Mouse (Mus musculus) bone marrow, adult 2 months (tissue): ENCODE results near the gene Med13l. TPM values are rescaled to one million over a fixed set of nuclear protein-coding genes. Genes with fewer than 3 reads are reported as not detected.

ENCODE experiments used
- H3K27ac ChIP-seq: fragments of 200-500 bp; 2 replicates; pipeline ENCODE4 v1.5.1; 2012; ENCODE audit warnings: low read depth, mild to moderate bottlenecking, control low read depth, inconsistent platforms, low read length; ENCODE audit not compliant: control insufficient read depth, poor library complexity, insufficient read depth
- H3K4me1 ChIP-seq: fragments of 200-500 bp; 2 replicates; pipeline ENCODE4 v1.6.1; 2011; ENCODE audit warnings: low read length; ENCODE audit not compliant: control insufficient read depth, insufficient read depth
- H3K4me3 ChIP-seq: fragments of 200-500 bp; replicated peaks from 2 replicates; pipeline ENCODE3; 2011; ENCODE audit warnings: mild to moderate bottlenecking, low read depth, low read length, control low read depth; ENCODE audit not compliant: control insufficient read depth
- CTCF ChIP-seq: fragments of 200-500 bp; IDR thresholded peaks from 2 replicates; pipeline ENCODE4 v1.5.1; 2011; ENCODE audit warnings: low read length, control low read depth; ENCODE audit not compliant: control insufficient read depth, insufficient read depth
- POLR2A ChIP-seq: fragments of 200-500 bp; IDR thresholded peaks from 2 replicates; pipeline ENCODE4 v1.6.1; 2011; ENCODE audit warnings: low read depth, mild to moderate bottlenecking, control low read depth, low read length, borderline replicate concordance; ENCODE audit not compliant: control insufficient read depth
- WGBS: fragments of 180-500 bp; shearing (Covaris S2); methylation state at CpG from one replicate; pipeline ENCODE4 v1.1.7; 2018; 5-methylcytosine and 5-hydroxymethylcytosine counted together
- polyA plus RNA-seq: library from polyadenylated mRNA; stranded (reverse); fragments of >200 nt; gene quantifications from 2 replicates; pipeline ENCODE4 v1.2.4, GENCODE M21; 2011; ENCODE audit warnings: low replicate concordance; ENCODE audit not compliant: missing spikeins, insufficient read depth, insufficient read length

Gene Med13l
- polyA plus RNA-seq, 1 experiment = 32.9 TPM

- Histone ChIP-seq H3K4me1 (no peaks in the 10 kb centered on the region), H3K4me3 (no peak overlapping the region), H3K27ac (no peak overlapping the region)
- TF ChIP-seq CTCF (no peak), POLR2A (no peak)
- 92% methylated on average over 18 of the region's 18 CpGs for WGBS
These were observed 202.2 kb downstream of the Med13l start for GRCm38 (mm10) chr5:118762499-118763185.

DNA sequence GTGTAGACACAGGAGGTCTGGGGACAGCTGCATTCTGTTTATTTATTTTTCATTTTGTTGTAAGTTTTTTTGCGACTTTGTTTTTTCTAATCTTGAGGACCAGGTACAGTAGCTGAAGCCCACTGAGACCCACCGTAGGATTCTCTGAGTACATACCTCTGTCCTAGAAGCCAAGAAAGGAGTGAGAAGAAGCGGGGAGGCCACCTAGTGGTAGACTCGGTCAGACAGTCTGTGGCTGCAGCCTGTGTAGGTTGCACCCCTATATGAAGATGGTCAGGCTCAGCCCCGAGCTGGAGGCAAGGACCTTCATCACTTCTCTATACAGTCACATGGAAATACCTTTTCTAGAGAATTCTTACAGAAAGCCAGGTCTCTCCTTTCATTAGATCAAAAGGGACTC, 202.9 kb downstream of the Med13l start:
- no peaks in the 10 kb centered on the region for H3K4me1 ChIP-seq
- H3K27ac ChIP-seq = no peak overlapping the region
- no peak for TF ChIP-seq POLR2A
- peak; percentile 30; the same call in 1 of the 2 replicates for TF ChIP-seq CTCF
- WGBS = 86% methylated on average over 5 of the region's 5 CpGs
- no peak overlapping the region for H3K4me3 ChIP-seq

- no peaks in the 10 kb centered on the region for H3K4me1 ChIP-seq
- no peak overlapping the region for H3K4me3 ChIP-seq
- WGBS = 83% methylated on average over 6 of the region's 6 CpGs
- H3K27ac ChIP-seq = no peak overlapping the region
- TF ChIP-seq POLR2A = no peak
- no peak for TF ChIP-seq CTCF
These were observed 208.7 kb downstream of the Med13l start for GRCm38 (mm10) chr5:118769143-118769542.

- Histone ChIP-seq H3K4me3 (no peak overlapping the region), H3K4me1 (no peaks in the 10 kb centered on the region), H3K27ac (no peak overlapping the region)
- no peak for TF ChIP-seq CTCF
- TF ChIP-seq POLR2A = no peak
- 29% methylated on average over 3 of the region's 3 CpGs for WGBS
These were observed 213.4 kb downstream of the Med13l start for GRCm38 (mm10) chr5:118773866-118774265.

- Histone ChIP-seq H3K4me3 (no peak overlapping the region), H3K4me1 (no peaks in the 10 kb centered on the region), H3K27ac (no peak overlapping the region)
- TF ChIP-seq CTCF (no peak), POLR2A (no peak)
- 74% methylated on average over 6 of the region's 6 CpGs for WGBS
These were observed 215.9 kb downstream of the Med13l start for GRCm38 (mm10) chr5:118776396-118776795.

GRCm38 (mm10) chr5:118781598-118781997, 221.1 kb downstream of the Med13l start:
- WGBS = 12% methylated on average over 17 of the region's 17 CpGs
- no peak overlapping the region for H3K27ac ChIP-seq
- TF ChIP-seq CTCF = peak; percentile 94
- TF ChIP-seq POLR2A = no peak
- no peaks in the 10 kb centered on the region for H3K4me1 ChIP-seq
- H3K4me3 ChIP-seq = no peak overlapping the region

DNA sequence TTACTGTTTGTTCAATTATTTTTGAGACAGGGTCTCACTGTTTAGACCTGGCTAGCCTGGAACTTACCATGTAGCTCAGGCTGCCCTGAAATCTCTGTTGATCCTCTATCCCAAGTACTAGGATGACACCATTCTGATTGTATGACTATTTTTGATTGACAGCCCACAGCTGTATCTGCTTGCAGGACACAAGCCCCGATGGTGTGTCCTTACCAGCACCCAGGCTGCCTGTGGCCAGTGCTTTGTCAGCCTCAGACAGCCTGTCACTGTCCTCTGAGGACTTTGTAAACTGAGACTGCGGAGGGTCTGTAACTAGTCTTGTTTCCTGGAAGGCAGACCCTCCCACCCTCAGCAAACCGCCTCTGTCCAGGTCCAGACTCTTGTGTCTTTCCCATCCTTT, 221.7 kb downstream of the Med13l start:
- H3K4me3 ChIP-seq = no peak overlapping the region
- no peak overlapping the region for H3K27ac ChIP-seq
- 79% methylated on average over 3 of the region's 3 CpGs for WGBS
- TF ChIP-seq CTCF (no peak), POLR2A (no peak)
- H3K4me1 ChIP-seq = no peaks in the 10 kb centered on the region

- WGBS = 78% methylated on average over 11 of the region's 11 CpGs
- H3K27ac ChIP-seq = no peak overlapping the region
- no peaks in the 10 kb centered on the region for H3K4me1 ChIP-seq
- TF ChIP-seq CTCF = no peak
- TF ChIP-seq POLR2A = no peak
- no peak overlapping the region for H3K4me3 ChIP-seq
These were observed 228.7 kb downstream of the Med13l start for GRCm38 (mm10) chr5:118789226-118789625.

DNA sequence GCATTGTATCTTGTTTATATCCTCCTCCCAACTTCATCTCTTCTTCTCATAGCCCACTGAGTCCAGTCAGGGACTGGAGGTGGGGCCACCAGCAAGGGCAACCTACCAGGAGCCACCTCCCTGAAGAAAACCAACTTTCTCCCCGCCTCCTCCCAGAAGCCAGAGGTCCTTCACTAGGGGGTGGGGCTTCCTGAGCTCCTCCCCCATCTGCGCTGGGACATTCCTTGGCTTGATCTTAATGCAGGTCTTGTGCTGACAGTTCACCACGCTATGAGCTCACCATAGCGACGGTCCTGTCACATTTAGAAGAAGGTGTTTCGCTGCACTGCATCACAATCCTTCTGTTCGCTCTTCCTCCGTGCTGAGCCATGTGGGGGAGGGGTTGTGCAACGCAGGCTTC, 229.3 kb downstream of the Med13l start:
- TF ChIP-seq POLR2A (no peak), CTCF (no peak)
- WGBS = 80% methylated on average over 9 of the region's 9 CpGs
- no peak overlapping the region for H3K27ac ChIP-seq
- H3K4me1 ChIP-seq = no peaks in the 10 kb centered on the region
- H3K4me3 ChIP-seq = no peak overlapping the region
